Mouse (Mus musculus) spleen, embryonic (tissue): ENCODE data around the gene Zbp1.

Experiments used
- CTCF ChIA-PET: fragments of 350-600 bp; sonication (Branson Sonifier 250); formaldehyde crosslinking; loops from one replicate; lab custom pipeline; 2022; lab: Charles Lee

The Zbp1 gene

GRCm38 (mm10) chr2:173218416-173219141, at the start of gene Zbp1:
Zbp1 (minus strand) TSS chr2:173218923.
- CTCF ChIA-PET, result interaction anchor here (0.8 to 1.1 kb wide), 2 partner anchors 11 to 247 kb away, joined by 3 to 4 read pairs; no protein-coding TSS in a partner anchor

GRCm38 (mm10) chr2:173267562-173267961, 48.8 kb upstream of the Zbp1 start:
- CTCF ChIA-PET, result no interaction called here

DNA sequence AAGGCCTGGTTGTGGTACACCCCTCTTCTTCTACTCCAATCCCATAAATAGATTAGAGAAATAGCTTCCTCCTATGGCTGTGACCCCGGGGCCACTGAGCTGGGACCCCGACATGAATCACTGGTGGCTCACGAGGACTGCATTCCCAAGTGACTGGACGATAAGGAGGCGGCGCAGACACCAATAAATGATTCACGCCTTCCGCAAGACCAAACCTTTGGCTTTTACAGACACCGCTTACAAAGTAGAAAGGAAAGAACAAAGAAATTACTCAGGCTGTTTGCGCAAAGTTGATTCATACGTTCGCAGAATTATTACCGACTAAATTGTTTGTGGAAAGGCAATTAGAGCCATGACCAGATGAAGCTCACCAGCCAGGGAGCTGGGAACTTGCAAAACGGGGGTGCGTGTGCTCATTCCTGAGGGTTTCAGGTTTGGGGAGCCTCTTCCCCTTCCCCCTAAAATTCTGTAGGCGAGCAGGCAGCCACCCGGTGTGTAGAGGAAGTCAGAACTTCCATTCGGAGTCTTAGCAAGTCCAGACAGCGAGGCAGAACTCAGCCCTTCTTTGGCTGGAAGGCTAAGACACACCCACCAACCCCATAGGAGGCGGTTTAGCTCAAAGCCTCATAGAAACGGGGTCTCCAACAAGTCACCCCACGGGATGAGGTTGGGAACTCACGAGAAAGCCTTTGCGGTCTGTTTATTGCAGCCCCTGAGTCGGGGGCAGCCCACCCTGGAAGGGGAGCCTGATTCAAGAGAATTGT, 47.8 kb upstream of the Zbp1 start:
- CTCF ChIA-PET, result no interaction called here

DNA sequence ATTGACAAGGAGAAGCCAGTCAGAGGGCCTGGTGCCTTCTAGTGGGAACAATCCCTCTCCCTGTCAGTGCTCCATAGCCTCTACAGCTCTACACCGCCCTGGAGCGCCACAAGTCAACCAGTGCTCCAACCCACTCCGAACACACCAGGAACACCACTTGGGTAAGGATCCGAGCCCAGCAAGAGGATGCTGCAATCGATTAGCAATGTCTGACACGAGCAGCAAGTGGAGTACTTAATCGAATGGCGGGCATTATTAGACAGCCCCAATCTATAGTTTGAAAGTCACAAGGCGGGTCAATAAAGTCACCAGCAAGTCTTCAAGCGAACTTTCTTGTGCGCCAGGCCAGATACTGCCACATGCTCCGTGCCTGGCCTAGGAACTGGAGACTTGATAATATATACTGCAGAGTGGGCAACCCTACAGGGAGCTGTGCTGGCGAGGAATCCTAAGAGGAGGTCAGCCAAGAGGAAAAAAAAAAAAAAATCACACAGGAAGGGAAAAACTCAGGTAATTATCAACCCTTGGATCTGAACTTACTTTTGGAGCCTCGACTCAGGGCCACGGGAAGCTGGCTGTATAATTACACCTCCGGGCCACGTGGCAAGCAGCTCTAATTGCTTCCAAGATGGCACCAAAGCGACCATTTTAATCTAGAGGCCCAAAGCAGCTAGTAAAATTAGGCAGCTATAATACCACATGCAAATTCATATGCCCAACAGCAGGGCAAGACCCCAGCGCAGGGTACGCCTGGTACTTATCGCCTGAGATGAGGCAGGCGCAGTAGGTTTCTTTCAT, 46.9 kb upstream of the Zbp1 start:
- CTCF ChIA-PET, result interaction anchor here (0.6 kb wide), 1 partner anchor 36 kb away, joined by 15 read pairs; no protein-coding TSS in a partner anchor

DNA sequence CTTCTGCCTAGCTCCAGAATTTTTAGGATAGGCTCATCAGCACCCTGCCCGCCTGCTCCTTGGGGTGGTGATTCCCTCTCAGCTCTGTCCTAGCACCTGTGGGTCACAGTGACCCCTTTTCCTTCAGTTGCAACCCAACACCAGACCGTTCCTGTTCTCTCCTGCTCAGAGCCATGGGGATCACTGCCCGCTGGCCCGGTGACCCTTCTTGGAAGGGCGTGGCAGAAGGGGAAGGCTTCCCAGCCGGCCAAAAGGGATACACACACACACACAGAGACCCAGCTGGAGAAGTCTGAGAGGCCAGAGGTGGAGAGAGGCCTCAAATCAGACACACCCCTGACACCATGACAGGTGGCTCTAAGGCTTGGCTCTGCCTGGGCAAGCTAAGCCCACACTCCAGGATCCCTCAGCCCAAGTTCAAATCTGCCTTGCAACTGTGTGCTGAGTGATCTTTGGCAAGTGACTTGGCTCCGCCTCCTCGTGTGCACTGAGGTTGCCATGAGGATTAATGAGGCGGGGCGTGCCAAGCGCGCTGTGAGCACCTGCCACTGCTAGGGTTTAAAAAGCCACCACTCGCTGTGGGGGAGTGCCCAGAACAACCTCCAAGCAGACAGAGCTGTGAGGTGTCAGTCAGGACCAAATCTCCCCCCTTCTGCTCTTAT, 45.9 kb upstream of the Zbp1 start:
- CTCF ChIA-PET, result interaction anchor here (0.6 kb wide), 2 partner anchors 13 to 35 kb away, joined by 4 to 15 read pairs; no protein-coding TSS in a partner anchor

DNA sequence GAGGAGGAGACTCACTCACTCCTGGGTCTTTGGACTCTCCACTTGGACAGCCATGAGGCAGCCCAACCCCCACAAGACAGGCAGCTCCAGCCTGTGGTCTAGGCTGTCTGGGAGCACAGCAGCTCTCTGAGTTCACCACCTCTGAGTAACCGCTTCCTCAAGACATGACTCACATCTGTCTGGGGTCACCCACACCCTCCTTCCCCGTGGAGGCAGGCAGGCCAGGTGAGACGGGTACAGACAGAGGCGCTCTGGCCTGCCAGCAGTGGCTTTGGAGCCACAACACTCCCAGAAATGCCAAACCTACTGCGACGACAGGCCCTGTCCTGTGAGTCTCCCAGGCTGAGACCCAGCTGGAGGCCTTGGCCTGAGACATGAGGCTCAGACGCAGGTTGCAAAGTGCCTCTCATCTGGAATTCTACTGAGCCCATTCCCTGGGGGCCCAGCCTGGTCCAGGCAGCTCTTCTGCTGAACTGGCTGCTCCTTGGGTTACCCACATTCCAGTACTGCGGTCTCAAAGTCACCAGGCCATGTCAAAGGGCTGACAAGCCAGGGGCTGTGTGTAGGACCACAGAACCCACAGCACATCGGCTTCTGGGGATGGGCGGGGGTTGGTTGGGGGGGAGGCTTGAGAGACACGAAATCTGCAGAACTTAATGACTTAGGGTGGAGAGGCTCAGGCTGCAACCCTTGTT, 45.1 kb upstream of the Zbp1 start:
- CTCF ChIA-PET, result no interaction called here

DNA sequence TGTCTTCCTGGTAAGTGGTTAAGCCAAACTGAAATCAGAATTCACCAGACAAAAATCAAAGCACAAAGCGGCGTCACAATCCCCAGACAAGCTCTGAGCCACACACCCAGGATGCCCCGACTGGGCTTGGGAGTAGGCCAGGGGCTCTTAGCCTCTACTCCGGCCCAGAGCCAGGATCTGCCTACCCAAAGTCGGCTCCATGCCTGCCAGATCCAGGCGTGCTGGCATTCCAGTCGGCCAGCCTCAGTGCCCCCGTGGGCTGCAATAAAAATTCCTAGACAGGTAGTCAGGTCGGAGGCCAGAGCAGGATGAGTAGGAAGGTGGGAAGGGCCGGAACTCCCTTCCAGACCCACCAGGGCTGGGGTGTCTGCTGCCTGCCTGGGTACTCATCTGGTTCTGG, 42.8 kb upstream of the Zbp1 start:
- CTCF ChIA-PET, result interaction anchor here (0.7 kb wide), 1 partner anchor 265 kb away, joined by 4 read pairs; no protein-coding TSS in a partner anchor

DNA sequence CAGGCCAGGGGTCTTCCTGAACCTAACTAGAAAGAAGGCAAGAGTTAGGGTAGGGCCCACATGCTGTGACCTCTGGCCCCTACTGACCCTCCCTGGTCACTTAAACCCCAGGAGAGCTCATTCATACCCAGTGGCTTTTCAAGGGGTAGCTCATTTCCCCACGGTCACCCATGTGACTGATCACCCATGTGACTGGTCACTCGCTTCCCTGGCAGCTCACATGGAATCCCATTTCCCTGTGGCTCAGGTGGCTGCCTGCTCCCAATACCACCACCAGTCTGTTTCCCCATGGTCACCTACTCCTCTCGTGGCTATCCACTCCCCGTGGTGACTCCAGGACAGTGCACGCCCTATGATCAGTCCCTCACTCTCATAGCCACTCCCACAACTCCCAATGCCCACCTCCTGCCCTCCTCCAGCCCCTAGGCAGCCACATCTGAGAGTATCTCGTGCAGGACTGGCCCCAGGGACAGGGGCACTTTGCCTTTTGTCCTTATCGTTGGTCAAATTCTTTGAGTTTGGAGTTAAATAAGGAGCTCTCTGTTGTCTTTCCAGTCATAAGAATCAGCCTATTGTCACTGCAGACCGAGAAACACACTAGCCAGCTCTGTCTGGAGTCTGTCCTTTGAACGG, 39.9 kb upstream of the Zbp1 start:
- CTCF ChIA-PET, result no interaction called here

- CTCF ChIA-PET, result no interaction called here
Observed at GRCm38 (mm10) chr2:173257610-173258009, 38.9 kb upstream of the Zbp1 start.

- CTCF ChIA-PET, result no interaction called here
Observed at GRCm38 (mm10) chr2:173256552-173256949, 37.8 kb upstream of the Zbp1 start.

GRCm38 (mm10) chr2:173255810-173256551, 37.3 kb upstream of the Zbp1 start:
- CTCF ChIA-PET, result no interaction called here

- CTCF ChIA-PET, result no interaction called here
Observed at GRCm38 (mm10) chr2:173253761-173254662, 35.3 kb upstream of the Zbp1 start.

DNA sequence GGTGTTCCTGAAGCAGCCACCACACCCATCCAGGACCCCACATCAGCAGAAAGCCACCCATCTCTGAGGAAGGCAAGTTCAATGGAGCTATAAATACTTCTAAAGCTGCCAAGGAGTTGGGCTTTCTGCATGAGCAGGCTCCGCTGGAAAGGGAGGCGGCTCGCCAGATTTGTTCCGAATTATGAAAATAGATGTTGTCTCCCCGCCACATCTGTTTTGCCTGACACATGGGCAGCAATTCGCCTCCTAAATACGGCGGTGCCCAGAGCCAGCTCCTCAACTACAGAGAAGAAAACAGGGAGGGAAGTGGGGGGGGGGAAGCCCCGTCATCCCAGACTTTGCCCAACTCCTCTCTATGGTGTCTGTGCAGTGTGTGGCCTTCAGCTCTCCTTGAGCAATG, 33.0 kb upstream of the Zbp1 start:
- CTCF ChIA-PET, result interaction anchor here (0.7 kb wide), 1 partner anchor 13 kb away, joined by 4 read pairs; no protein-coding TSS in a partner anchor

DNA sequence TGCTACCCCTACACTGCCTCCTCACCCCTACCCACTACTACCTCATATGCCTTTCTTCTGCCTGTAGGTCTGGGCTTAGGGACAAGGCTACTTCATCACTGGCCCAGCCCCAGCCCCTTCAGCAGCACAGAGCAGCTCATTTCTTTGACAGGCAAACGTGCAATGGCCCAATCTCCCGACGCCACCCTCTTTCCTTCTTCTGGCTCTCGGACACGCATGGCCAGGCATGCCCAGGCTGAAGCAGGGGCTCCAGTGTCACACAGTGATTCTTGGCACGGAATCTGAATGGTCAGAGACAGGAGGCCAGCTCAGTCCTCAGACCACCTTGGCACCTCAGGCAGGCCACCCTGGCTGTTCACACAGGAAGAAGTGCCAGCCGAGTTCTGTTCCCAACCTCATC, 32.4 kb upstream of the Zbp1 start:
- CTCF ChIA-PET, result no interaction called here

- CTCF ChIA-PET, result no interaction called here
Observed at GRCm38 (mm10) chr2:173250411-173250810, 31.7 kb upstream of the Zbp1 start.

- CTCF ChIA-PET, result no interaction called here
Observed at GRCm38 (mm10) chr2:173249965-173250364, 31.2 kb upstream of the Zbp1 start.

GRCm38 (mm10) chr2:173249386-173249785, 30.7 kb upstream of the Zbp1 start:
- CTCF ChIA-PET, result no interaction called here

DNA sequence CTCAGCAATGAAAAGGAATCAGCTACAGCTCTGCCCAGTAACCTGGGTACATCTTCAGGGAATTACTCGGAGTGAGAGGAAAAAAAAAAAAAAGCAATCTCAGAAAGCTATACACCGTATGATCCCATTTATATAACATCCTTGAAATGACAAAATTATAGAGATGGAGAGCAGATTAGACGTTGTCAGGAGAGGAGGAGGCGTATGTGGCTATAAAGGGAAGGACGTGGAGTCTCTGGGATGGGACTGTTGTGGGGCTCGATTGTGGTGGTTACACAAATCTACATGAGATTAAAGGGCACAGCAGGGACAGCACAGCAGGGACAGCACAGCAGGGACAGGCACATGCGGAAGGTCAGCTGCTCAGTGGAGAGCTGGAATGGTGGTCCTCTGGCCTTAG, 30.1 kb upstream of the Zbp1 start:
- CTCF ChIA-PET, result no interaction called here
